Mouse (Mus musculus) liver, postnatal 0 days (tissue): ENCODE results near the gene Ctf1.
A peak's percentile ranks its signal among the peaks of the same experiment; 100 is the strongest.

ENCODE experiments used
- CTCF ChIP-seq: sonication (generic); IDR thresholded peaks from 2 replicates; pipeline ENCODE4 v1.5.1; 2016; ENCODE audit warnings: antibody characterized with exemption, low read depth
- EP300 ChIP-seq: IDR thresholded peaks from 2 replicates; pipeline ENCODE4 v1.6.1; 2016; ENCODE audit warnings: antibody characterized with exemption, low read depth, mild to moderate bottlenecking

- TF ChIP-seq CTCF = peak; percentile 44
- no peak for TF ChIP-seq EP300
Observed at GRCm38 (mm10) chr7:127727898-127728297, 15.4 kb downstream of the Ctf1 start.
